Mouse (Mus musculus): ENCODE measurements around the gene Cmtr2. TPM values are rescaled to one million over a fixed set of nuclear protein-coding genes. Genes with fewer than 3 reads are reported as not detected.

Cmtr2 gene
- polyA plus RNA-seq (2015; fragmentation: Nextera tagmentation; extraction: Ambion mirVana) = 3.3 and 3.4 TPM in 2 replicates

DNA sequence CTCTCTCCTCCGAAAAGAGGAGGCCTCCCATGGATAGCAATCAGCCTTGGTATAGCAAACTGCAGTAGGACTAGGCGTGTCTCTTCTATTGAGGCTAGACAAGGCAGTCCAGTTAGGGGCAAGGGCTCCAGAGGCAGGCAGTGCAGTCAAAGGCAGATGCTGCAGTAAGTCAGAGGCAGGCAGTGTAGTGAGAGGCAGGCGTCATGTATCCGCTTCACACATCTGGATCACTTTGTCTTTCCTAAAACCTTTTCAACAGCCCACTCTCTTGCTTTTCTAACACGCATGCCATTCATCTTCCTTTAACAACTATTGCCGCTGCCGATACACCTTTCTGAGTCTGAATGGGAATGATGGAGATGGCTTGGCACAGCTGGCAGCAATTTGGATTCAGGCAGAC lies at the start of gene Cmtr2:
Gene Cmtr2, plus strand, starts transcription at position 301 of the 400 bp plus-strand sequence.

DNA sequence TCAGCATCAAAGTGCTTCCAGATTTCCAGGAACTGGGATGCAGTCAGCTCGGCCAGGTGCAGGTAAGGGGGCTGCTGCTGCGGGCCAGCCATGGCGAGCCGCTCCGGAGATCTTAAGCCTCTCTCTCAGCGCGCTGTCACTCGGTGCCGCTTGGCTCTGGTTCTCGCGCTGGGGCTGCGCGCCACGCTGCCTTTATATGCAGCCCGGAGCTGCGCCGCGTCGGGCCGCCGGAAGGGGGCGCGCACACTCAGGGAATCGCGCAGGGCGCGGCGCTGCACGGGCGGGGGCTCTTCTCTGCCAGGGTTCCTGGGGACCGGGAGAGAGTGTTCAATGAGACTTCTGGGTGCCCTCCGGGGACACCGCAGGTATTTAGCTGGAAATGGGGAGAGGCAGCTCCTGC lies 47.4 kb upstream of the Cmtr2 start, which contains the start of gene Calb2:
Gene Calb2, minus strand, starts transcription at position 165 of the 400 bp plus-strand sequence.

DNA sequence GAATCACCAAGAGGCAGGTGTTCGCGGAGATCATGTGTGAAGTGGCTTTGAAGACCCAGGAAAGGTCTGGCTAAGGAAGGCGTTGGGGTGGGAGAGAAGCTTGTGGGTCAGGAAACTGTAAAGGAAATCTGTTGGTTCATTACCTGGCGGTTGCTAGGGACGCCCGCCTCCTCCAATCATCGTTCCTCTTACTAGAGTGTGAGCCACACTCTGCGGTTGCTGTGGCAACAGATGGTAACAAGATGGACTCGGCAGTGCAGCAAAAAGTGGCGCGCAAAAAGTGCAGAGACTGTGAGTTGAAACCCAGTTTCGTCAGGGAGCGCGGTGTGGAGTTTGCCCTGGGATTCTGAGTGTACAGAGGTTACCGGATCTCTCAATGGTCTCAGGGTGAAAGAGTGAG lies 51.3 kb downstream of the Cmtr2 start, which contains the start of gene Hydin:
Gene Hydin, plus strand, starts transcription at position 237 of the 400 bp plus-strand sequence.

Other genes with a start within 250 kb of the Cmtr2 start
- 0.07 TPM in 1 of 2 replicates, not detected in the other for gene Tat, start 225.2 kb upstream of the Cmtr2 start, polyA plus RNA-seq (2015; fragmentation: Nextera tagmentation; extraction: Ambion mirVana)
- gene Chst4, start 175.9 kb upstream of the Cmtr2 start, polyA plus RNA-seq (2015; fragmentation: Nextera tagmentation; extraction: Ambion mirVana) = not detected in 2 replicates
- gene Zfp612, start 135.9 kb upstream of the Cmtr2 start, polyA plus RNA-seq (2015; fragmentation: Nextera tagmentation; extraction: Ambion mirVana) = 4.8 and 5.8 TPM in 2 replicates
- not detected in 2 replicates for gene Gm21964, start 114.5 kb upstream of the Cmtr2 start, polyA plus RNA-seq (2015; fragmentation: Nextera tagmentation; extraction: Ambion mirVana)
- not detected in 2 replicates for gene Gm17720, start 112.9 kb upstream of the Cmtr2 start, polyA plus RNA-seq (2015; fragmentation: Nextera tagmentation; extraction: Ambion mirVana)
- gene Calb2, start 47.5 kb upstream of the Cmtr2 start, polyA plus RNA-seq (2015; fragmentation: Nextera tagmentation; extraction: Ambion mirVana) = 0.23 TPM in 1 of 2 replicates, not detected in the other
- 0.12 and 0.21 TPM in 2 replicates for gene Hydin, start 51.3 kb downstream of the Cmtr2 start, polyA plus RNA-seq (2015; fragmentation: Nextera tagmentation; extraction: Ambion mirVana)

Measured in skeletal muscle tissue, postnatal 0 days (tissue).